Mouse (Mus musculus): ENCODE data around the gene Ogg1.
"Not testable (repeated sequence)": the region's sequence is repeated elsewhere in the genome, so short reads cannot be mapped to it uniquely, and the experiment has no call there.

Ogg1 gene

GRCm38 (mm10) chr6:113331721-113332120, 4.9 kb downstream of the Ogg1 start:
- no peak for DNase-seq (ENCODE audit: low spot score in 2 of 2)

GRCm38 (mm10) chr6:113332734-113333133, 6.0 kb downstream of the Ogg1 start:
- DNase-seq (ENCODE audit: low spot score in 2 of 2): not testable (repeated sequence)

GRCm38 (mm10) chr6:113333137-113333950, 6.6 kb downstream of the Ogg1 start:
- peak; percentile 28 to 56 for DNase-seq (ENCODE audit: low spot score in 2 of 2)

GRCm38 (mm10) chr6:113334216-113334615, 7.4 kb downstream of the Ogg1 start:
- DNase-seq (ENCODE audit: low spot score in 2 of 2): no peak

- peak in 1 of 2 experiments; percentile 52 for DNase-seq (ENCODE audit: low spot score in 2 of 2)
Observed at GRCm38 (mm10) chr6:113336852-113337620, 10.3 kb downstream of the Ogg1 start.

- DNase-seq (ENCODE audit: low spot score in 2 of 2): peak in 1 of 2 experiments; percentile 57
Observed at GRCm38 (mm10) chr6:113341574-113341973, 14.8 kb downstream of the Ogg1 start.

- no peak for DNase-seq (ENCODE audit: low spot score in 2 of 2)
Observed at GRCm38 (mm10) chr6:113342297-113342696, 15.5 kb downstream of the Ogg1 start.

- peak; percentile 88 to 89 for DNase-seq (ENCODE audit: low spot score in 2 of 2)
Observed at GRCm38 (mm10) chr6:113343177-113344092, 16.7 kb downstream of the Ogg1 start, which contains the start of gene Camk1. Camk1 (minus strand) TSS chr6:113343984.

- DNase-seq (ENCODE audit: low spot score in 2 of 2): peak; percentile 89 to 91
Observed at GRCm38 (mm10) chr6:113344321-113344720, 17.5 kb downstream of the Ogg1 start.

- no peak for DNase-seq (ENCODE audit: low spot score in 2 of 2)
Observed at GRCm38 (mm10) chr6:113346897-113347296, 20.1 kb downstream of the Ogg1 start.

- no peak for DNase-seq (ENCODE audit: low spot score in 2 of 2)
Observed at GRCm38 (mm10) chr6:113350538-113350937, 23.8 kb downstream of the Ogg1 start.

GRCm38 (mm10) chr6:113351161-113351560, 24.4 kb downstream of the Ogg1 start:
- DNase-seq (ENCODE audit: low spot score in 2 of 2): no peak

- no peak for DNase-seq (ENCODE audit: low spot score in 2 of 2)
Observed at GRCm38 (mm10) chr6:113351653-113352052, 24.9 kb downstream of the Ogg1 start.

- DNase-seq (ENCODE audit: low spot score in 2 of 2): no peak
Observed at GRCm38 (mm10) chr6:113352820-113353219, 26.0 kb downstream of the Ogg1 start.

GRCm38 (mm10) chr6:113353696-113354095, 26.9 kb downstream of the Ogg1 start:
- peak in 1 of 2 experiments; percentile 30 for DNase-seq (ENCODE audit: low spot score in 2 of 2)

GRCm38 (mm10) chr6:113361476-113361875, 34.7 kb downstream of the Ogg1 start:
- no peak for DNase-seq (ENCODE audit: low spot score in 2 of 2)

GRCm38 (mm10) chr6:113362241-113362640, 35.5 kb downstream of the Ogg1 start:
- DNase-seq (ENCODE audit: low spot score in 2 of 2): no peak

GRCm38 (mm10) chr6:113364518-113365135, 37.9 kb downstream of the Ogg1 start:
- no peak for DNase-seq (ENCODE audit: low spot score in 2 of 2)

GRCm38 (mm10) chr6:113366639-113367038, 39.9 kb downstream of the Ogg1 start:
- no peak for DNase-seq (ENCODE audit: low spot score in 2 of 2)

GRCm38 (mm10) chr6:113367574-113367973, 40.8 kb downstream of the Ogg1 start:
- no peak for DNase-seq (ENCODE audit: low spot score in 2 of 2)

GRCm38 (mm10) chr6:113368124-113368523, 41.4 kb downstream of the Ogg1 start:
- DNase-seq (ENCODE audit: low spot score in 2 of 2): no peak
